Mouse (Mus musculus) MEL (cell line): ENCODE data around the gene Themis2. TPM values are rescaled to one million over a fixed set of nuclear protein-coding genes. Genes with fewer than 3 reads are reported as not detected.
"Not testable (repeated sequence)": the region's sequence is repeated elsewhere in the genome, so short reads cannot be mapped to it uniquely, and the experiment has no call there.

Source experiments
- DNase-seq: peaks from one replicate; pipeline ENCODE4 v3.0.0; 2011; ENCODE audit warnings: low read depth, low spot score
- H3K27ac ChIP-seq: 2 replicates; pipeline ENCODE4 v1.5.1; 2012; ENCODE audit warnings: low read depth, mild to moderate bottlenecking, control low read depth, low read length, moderate library complexity; ENCODE audit not compliant: control insufficient read depth
- H3K27me3 ChIP-seq, 2 experiments: fragments of 150-350 bp in 1 of 2; sonication (generic) in 1 of 2; 2 replicates each; pipeline ENCODE4 v1.6.1; 2012; ENCODE audit warnings: low read length in 2 of 2, mild to moderate bottlenecking in 2 of 2, improper control_type of control experiment in 1 of 2, moderate library complexity in 1 of 2; ENCODE audit not compliant: insufficient read depth in 2 of 2, control insufficient read depth in 1 of 2
- H3K36me3 ChIP-seq, 2 experiments: 2 replicates each; pipeline ENCODE4 v1.6.1; 2012 to 2014; ENCODE audit warnings: low read length in 2 of 2, improper control_type of control experiment in 1 of 2, inconsistent platforms in 1 of 2, mild to moderate bottlenecking in 1 of 2; ENCODE audit not compliant: insufficient read depth in 2 of 2, control insufficient read depth in 1 of 2
- H3K4me1 ChIP-seq, 2 experiments: fragments of 150-350 bp in 1 of 2; sonication (generic) in 1 of 2; 2 replicates each; pipeline ENCODE4 v1.6.1; 2012; ENCODE audit warnings: low read length in 2 of 2, improper control_type of control experiment in 1 of 2, mild to moderate bottlenecking in 1 of 2; ENCODE audit not compliant: insufficient read depth in 2 of 2, control insufficient read depth in 1 of 2
- H3K4me3 ChIP-seq, 2 experiments: fragments of 150-350 bp in 1 of 2; sonication (generic) in 1 of 2; 2 replicates each; pipeline ENCODE4 v1.5.1; 2012; ENCODE audit warnings: low read depth in 2 of 2, low read length in 2 of 2, mild to moderate bottlenecking in 2 of 2, moderate library complexity in 2 of 2, control low read depth in 1 of 2, improper control_type of control experiment in 1 of 2; ENCODE audit not compliant: control insufficient read depth in 1 of 2, insufficient read depth in 1 of 2
- H3K79me2 ChIP-seq: 2 replicates; pipeline ENCODE4 v1.6.1; 2012; ENCODE audit warnings: mild to moderate bottlenecking, low read length, moderate library complexity; ENCODE audit not compliant: control insufficient read depth, poor library complexity, insufficient read depth
- H3K9ac ChIP-seq: 2 replicates; pipeline ENCODE4 v1.6.1; 2012; ENCODE audit warnings: low read depth, mild to moderate bottlenecking, control low read depth, low read length, moderate library complexity; ENCODE audit not compliant: control insufficient read depth, poor library complexity, severe bottlenecking
- H3K9me3 ChIP-seq: fragments of 150-350 bp; sonication (generic); replicated peaks from 2 replicates; pipeline ENCODE4 v1.6.1; 2012; ENCODE audit warnings: mild to moderate bottlenecking, low read length, improper control_type of control experiment, moderate library complexity; ENCODE audit not compliant: insufficient read depth
- CHD1 ChIP-seq: IDR thresholded peaks from 2 replicates; pipeline ENCODE4 v1.6.1; 2012; ENCODE audit warnings: low read depth, mild to moderate bottlenecking, inconsistent platforms, low read length, improper control_type of control experiment
- E2F4 ChIP-seq: IDR thresholded peaks from 2 replicates; pipeline ENCODE4 v1.6.1; 2011; ENCODE audit warnings: low read depth, low read length, improper control_type of control experiment, borderline replicate concordance
- JUND ChIP-seq: IDR thresholded peaks from 2 replicates; pipeline ENCODE4 v1.6.1; 2011; ENCODE audit warnings: low read depth, mild to moderate bottlenecking, improper control_type of control experiment, low read length
- KAT2A ChIP-seq: conservative IDR thresholded peaks from 2 replicates; pipeline ENCODE4 v1.6.1; 2012; ENCODE audit warnings: low read depth, low read length, improper control_type of control experiment, inconsistent platforms
- MAFK ChIP-seq: IDR thresholded peaks from 2 replicates; pipeline ENCODE4 v1.6.1; 2011; ENCODE audit warnings: low read depth, mild to moderate bottlenecking, low read length, improper control_type of control experiment, borderline replicate concordance
- MAX ChIP-seq: IDR thresholded peaks from 2 replicates; pipeline ENCODE4 v1.6.1; 2011; ENCODE audit warnings: low read length, improper control_type of control experiment
- MEF2A ChIP-seq: IDR thresholded peaks from 2 replicates; pipeline ENCODE4 v1.6.1; 2014; ENCODE audit warnings: low read depth, mild to moderate bottlenecking, inconsistent platforms, low read length, improper control_type of control experiment; ENCODE audit not compliant: poor library complexity, insufficient replicate concordance, severe bottlenecking; ENCODE audit errors: extremely low read depth
- MXI1 ChIP-seq: IDR thresholded peaks from 2 replicates; pipeline ENCODE4 v1.6.1; 2011; ENCODE audit warnings: mild to moderate bottlenecking, low read depth, low read length, improper control_type of control experiment
- MYC ChIP-seq: IDR thresholded peaks from 2 replicates; pipeline ENCODE4 v1.6.1; 2011; ENCODE audit warnings: low read depth, mild to moderate bottlenecking, low read length, improper control_type of control experiment, moderate library complexity
- POLR2A ChIP-seq, 2 experiments: IDR thresholded peaks; 2 replicates each; pipeline ENCODE4 v1.6.1; 2011 to 2012; ENCODE audit warnings: low read length in 2 of 2, mild to moderate bottlenecking in 2 of 2, control low read depth in 1 of 2, improper control_type of control experiment in 1 of 2, low read depth in 1 of 2, moderate library complexity in 1 of 2; ENCODE audit not compliant: control insufficient read depth in 1 of 2, insufficient read depth in 1 of 2, poor library complexity in 1 of 2
- POLR2AphosphoS2 ChIP-seq: IDR thresholded peaks from 2 replicates; pipeline ENCODE4 v1.6.1; 2011; ENCODE audit warnings: low read length, improper control_type of control experiment
- POLR2AphosphoS5 ChIP-seq: IDR thresholded peaks from 2 replicates; pipeline ENCODE4 v1.6.1; 2012; ENCODE audit warnings: low read depth, borderline replicate concordance, mild to moderate bottlenecking, inconsistent platforms, low read length, moderate library complexity, mixed read lengths
- SMC3 ChIP-seq: IDR thresholded peaks from 2 replicates; pipeline ENCODE4 v1.6.1; 2011; ENCODE audit warnings: low read depth, low read length, improper control_type of control experiment
- TAL1 ChIP-seq: IDR thresholded peaks from 2 replicates; pipeline ENCODE4 v1.6.1; 2012; ENCODE audit warnings: mild to moderate bottlenecking, inconsistent platforms, low read length, moderate library complexity, mixed read lengths
- TBP ChIP-seq: IDR thresholded peaks from 2 replicates; pipeline ENCODE4 v1.8.0; 2011; ENCODE audit warnings: low read depth, low read length, improper control_type of control experiment
- ZKSCAN1 ChIP-seq: IDR thresholded peaks from 2 replicates; pipeline ENCODE4 v1.6.1; 2012; ENCODE audit warnings: low read depth, mild to moderate bottlenecking, inconsistent platforms, low read length, improper control_type of control experiment, moderate library complexity
- ZMIZ1 ChIP-seq: IDR thresholded peaks from 2 replicates; pipeline ENCODE4 v1.6.1; 2012; ENCODE audit warnings: low read depth, mild to moderate bottlenecking, inconsistent platforms, low read length, improper control_type of control experiment, moderate library complexity
- ZNF384 ChIP-seq: IDR thresholded peaks from 2 replicates; pipeline ENCODE4 v1.6.1; 2012; ENCODE audit warnings: low read depth, mild to moderate bottlenecking, inconsistent platforms, low read length, improper control_type of control experiment
- polyA plus RNA-seq, 2 experiments: library from polyadenylated mRNA; stranded (reverse) in 1 of 2; unstranded in 1 of 2; fragments of >175 nt in 1 of 2; fragments of >200 nt in 1 of 2; gene quantifications; 2 replicates each; pipeline versions ENCODE4 v1.2.1 to v1.2.4; 2012; ENCODE audit warnings: low replicate concordance in 2 of 2, low read depth in 1 of 2; ENCODE audit not compliant: insufficient read length in 2 of 2, insufficient read depth in 1 of 2, missing spikeins in 1 of 2
- total RNA-seq: library from RNA; depleted of rRNA; stranded (reverse); fragments of 300-350 nt; gene quantifications from 2 replicates; pipeline ENCODE4 v1.2.3, GENCODE M21; 2012

Gene Themis2
- total and polyA plus RNA-seq, 3 experiments: 1.0 to 2.6 TPM; not detected in 1

DNA sequence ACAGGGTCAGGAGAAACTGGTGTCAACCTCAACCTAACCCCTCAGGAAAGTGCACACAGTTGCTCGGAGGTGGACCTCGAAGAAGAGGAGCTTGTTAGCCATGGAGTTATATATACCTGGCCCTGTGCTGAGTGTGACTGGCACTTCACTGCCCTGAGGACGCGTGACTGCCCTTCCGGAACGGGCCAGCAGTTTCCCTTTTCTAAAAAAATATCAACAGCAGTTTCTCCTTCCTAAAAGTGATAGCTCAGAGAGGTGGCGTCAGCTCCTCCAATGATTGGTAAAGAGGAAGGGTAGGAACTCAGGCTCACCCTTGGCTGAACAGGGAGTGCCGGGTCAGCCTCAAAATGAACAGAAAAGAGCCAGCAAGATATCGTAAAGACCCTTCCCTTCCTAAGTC is 2.2 kb downstream of the Themis2 start (continued):
- TF ChIP-seq ZNF384: peak; percentile 65
- TF ChIP-seq, all 39 proteins: peak for 11

- not testable (repeated sequence) for H3K79me2 ChIP-seq, H3K9me3 ChIP-seq, H3K27me3 ChIP-seq, H3K36me3 ChIP-seq
- Histone ChIP-seq H3K27ac (peak overlapping the region; percentile 60), H3K9ac (peak overlapping the region; percentile 58), H3K4me1 (peaks cover 5 to 33% of the 10 kb centered on the region in 2 experiments; a peak in 3 of 4 replicates), H3K4me3 (peak overlapping the region; percentile 38 to 91)
- TF ChIP-seq ZNF384 (peak; percentile 72), MAFK (peak; percentile 53; the same call in 1 of the 2 replicates), TBP (peak; percentile 97)
- DNase-seq: peak; percentile 70
Observed at GRCm38 (mm10) chr4:132793322-132794004, 2.7 kb downstream of the Themis2 start.

DNA sequence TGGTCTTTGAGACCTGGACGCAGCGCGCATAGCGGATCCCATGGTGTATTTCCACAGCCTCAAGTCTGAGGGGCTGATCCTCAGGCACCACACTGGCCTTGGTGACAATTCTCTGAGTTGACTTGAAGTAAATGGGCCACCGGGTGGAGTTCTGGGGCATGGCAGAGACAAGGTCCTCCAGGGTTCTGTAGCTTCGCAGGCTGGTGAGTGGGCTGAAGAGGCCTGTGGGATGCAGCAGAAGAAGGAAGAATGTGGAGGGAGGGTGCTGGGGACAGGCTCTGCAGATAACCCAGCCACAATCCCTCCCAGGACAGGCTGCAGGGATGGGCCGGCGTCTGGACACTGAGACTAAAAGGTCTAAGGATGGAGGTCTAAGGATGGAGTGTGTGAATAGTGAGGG is 6.5 kb downstream of the Themis2 start:
- Histone ChIP-seq H3K27ac (no peak overlapping the region), H3K9ac (no peak overlapping the region), H3K4me3 (no peak overlapping the region), H3K79me2 (no peaks in the 10 kb centered on the region), H3K36me3 (peaks cover 0 to 2% of the 10 kb centered on the region in 2 experiments; a peak in 1 of 4 replicates), H3K27me3 (no peaks in the 10 kb centered on the region), H3K4me1 (peaks cover 2 to 9% of the 10 kb centered on the region in 2 experiments; a peak in 3 of 4 replicates), H3K9me3 (no peaks in the 10 kb centered on the region)
- no peak for DNase-seq
- TF ChIP-seq E2F4 (no peak), SMC3 (no peak), MYC (no peak), ZMIZ1 (no peak), POLR2AphosphoS5 (no peak), POLR2A (IDR thresholded peaks at IDR 0.05; ENCODE audit: control insufficient read depth in 1 of 2, insufficient read depth in 1 of 2, low read depth in 1 of 2, low read length in 2 of 2, poor library complexity in 1 of 2) (no peak), MAX (no peak), ZKSCAN1 (no peak), JUND (no peak), KAT2A (no peak), TAL1 (no peak), MXI1 (no peak), MEF2A (no peak), CHD1 (no peak), POLR2AphosphoS2 (no peak)
- TF ChIP-seq, all 39 proteins: peak for 0
